Mouse (Mus musculus): ENCODE results near the gene Kiss1r. TPM values are rescaled to one million over a fixed set of nuclear protein-coding genes. Genes with fewer than 3 reads are reported as not detected.

The Kiss1r gene
- polyA plus RNA-seq, 1 experiment from 2014 or later: 0.45 TPM

GRCm38 (mm10) chr10:79925785-79926490 lies 9.2 kb downstream of the Kiss1r start:
- H3K4me3 ChIP-seq: peak overlapping the region; percentile 94
- peak overlapping the region; percentile 96 for H3K9ac ChIP-seq
- H3K4me2 ChIP-seq: peak overlapping the region; percentile 80
- H3K27ac ChIP-seq (ENCODE audit: poor library complexity, severe bottlenecking): peak overlapping the region; percentile 98
- peaks cover 29% of the 10 kb centered on the region for H3K27me3 ChIP-seq (replicated peaks)
- H3K4me1 ChIP-seq (replicated peaks): peaks cover 46% of the 10 kb centered on the region
- H3K9me3 ChIP-seq (replicated peaks): no peaks in the 10 kb centered on the region
- WGBS: 10% methylated on average over 14 of the region's 15 CpGs
- peaks cover 8% of the 10 kb centered on the region for H3K36me3 ChIP-seq
- ATAC-seq (ENCODE audit: insufficient number of reproducible peaks, low FRiP score): no peak

DNA sequence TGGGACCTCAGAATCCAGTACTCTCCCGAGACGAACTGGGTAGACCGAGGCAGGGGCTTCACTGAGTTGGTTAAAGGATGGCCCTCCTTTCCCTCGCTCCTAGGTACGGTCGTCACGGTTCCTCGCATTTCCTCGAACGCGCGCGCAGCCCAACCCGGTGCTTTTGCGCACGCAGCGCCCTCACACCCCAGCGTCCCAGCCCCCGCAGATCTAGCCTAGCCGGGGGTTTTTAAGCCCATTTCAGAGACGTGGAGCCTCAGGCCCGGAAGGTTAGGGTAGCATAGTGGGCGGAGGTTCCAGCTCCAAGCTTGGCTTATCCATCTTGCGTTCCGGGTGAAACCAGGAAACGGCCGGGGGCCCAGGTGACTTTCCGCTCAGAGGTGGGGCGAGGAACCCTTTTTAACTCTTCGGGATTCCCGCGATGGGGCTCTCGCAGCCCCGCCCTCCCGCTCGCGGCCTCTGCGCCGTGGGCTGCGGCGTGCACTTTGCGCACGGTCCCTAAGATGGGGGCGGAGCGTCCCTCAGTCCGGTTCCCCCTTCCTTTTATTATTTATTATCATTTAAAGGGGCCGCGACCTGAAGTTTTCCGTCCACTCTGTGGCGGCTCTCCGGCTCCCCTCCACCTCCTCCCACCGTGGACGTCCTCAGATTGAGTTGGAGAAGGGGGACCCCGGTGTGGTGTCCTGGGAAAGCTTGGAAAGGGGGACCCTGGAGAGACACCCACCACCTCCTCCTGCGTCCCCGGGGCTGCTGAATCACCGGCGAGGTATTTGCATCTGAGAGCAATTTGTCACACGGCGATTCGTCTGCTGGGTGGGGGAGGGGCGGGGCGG lies 9.9 kb downstream of the Kiss1r start, which contains the start of gene Arid3a:
Gene Arid3a (plus strand): TSS at position 553 of the 833 bp plus-strand sequence.
- ATAC-seq (ENCODE audit: insufficient number of reproducible peaks, low FRiP score): peak; percentile 84
- Histone ChIP-seq H3K4me3 (peak within 1 kb of the TSS; percentile 94), H3K27ac (ENCODE audit: poor library complexity, severe bottlenecking) (peak within 1 kb of the TSS; percentile 98), H3K27me3 (replicated peaks) (peaks cover 22% of the 10 kb centered on the region), H3K9me3 (replicated peaks) (no peaks in the 10 kb centered on the region), H3K9ac (peak within 1 kb of the TSS; percentile 96), H3K36me3 (peaks cover 16% of the 10 kb centered on the region), H3K4me1 (replicated peaks) (peaks cover 45% of the 10 kb centered on the region), H3K4me2 (peak within 1 kb of the TSS; percentile 80)
- under 1% methylated on average over 63 of the region's 63 CpGs for WGBS

GRCm38 (mm10) chr10:79927324-79928029 lies 10.7 kb downstream of the Kiss1r start:
- peak; percentile 51 for ATAC-seq (ENCODE audit: insufficient number of reproducible peaks, low FRiP score)
- Histone ChIP-seq H3K36me3 (peaks cover 23% of the 10 kb centered on the region), H3K27ac (ENCODE audit: poor library complexity, severe bottlenecking) (peak overlapping the region; percentile 98), H3K4me3 (peak overlapping the region; percentile 94), H3K4me2 (peak overlapping the region; percentile 80), H3K9ac (peak overlapping the region; percentile 96), H3K9me3 (replicated peaks) (no peaks in the 10 kb centered on the region), H3K27me3 (replicated peaks) (peaks cover 14% of the 10 kb centered on the region), H3K4me1 (replicated peaks) (peaks cover 50% of the 10 kb centered on the region)
- under 1% methylated on average over 52 of the region's 54 CpGs for WGBS

DNA sequence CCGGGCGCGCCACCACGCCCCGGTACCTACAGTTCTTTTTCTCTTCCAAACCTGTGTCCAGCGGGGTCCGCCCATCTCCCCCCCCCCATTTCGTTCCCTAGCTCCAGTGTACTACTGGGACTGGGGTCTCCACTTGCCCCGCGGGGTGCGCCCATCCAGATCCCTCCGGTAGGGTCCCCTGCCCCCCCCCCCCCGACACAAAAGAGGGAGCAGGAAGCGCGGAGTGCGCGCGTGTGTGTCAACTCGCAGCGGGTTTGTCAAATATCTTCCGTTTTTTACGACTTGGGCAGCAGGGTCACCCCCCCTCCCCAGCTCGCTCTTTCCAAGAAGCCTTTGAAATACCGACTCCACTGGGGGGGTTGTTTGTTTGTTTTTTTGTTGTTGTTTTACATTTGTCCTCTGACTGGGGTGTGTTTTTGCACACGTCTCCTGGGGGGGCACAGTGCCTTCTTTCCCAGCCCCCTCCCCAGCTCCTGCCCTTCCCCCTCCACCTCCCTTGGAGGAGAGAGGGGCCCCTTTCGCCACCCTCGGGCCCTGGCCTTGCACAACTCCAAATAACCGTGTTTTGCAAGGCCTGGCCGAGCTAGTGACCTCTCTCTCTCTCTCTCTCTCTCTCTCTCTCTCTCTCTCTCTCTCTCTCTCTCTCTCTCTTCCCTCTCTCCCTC lies 11.4 kb downstream of the Kiss1r start:
- under 1% methylated on average over 29 of the region's 29 CpGs for WGBS
- Histone ChIP-seq H3K36me3 (peaks cover 25% of the 10 kb centered on the region), H3K4me1 (replicated peaks) (peaks cover 57% of the 10 kb centered on the region), H3K9me3 (replicated peaks) (no peaks in the 10 kb centered on the region), H3K4me2 (peak overlapping the region; percentile 80), H3K9ac (peak overlapping the region; percentile 96), H3K27ac (ENCODE audit: poor library complexity, severe bottlenecking) (peak overlapping the region; percentile 98), H3K4me3 (peak overlapping the region; percentile 94), H3K27me3 (replicated peaks) (peaks cover 7% of the 10 kb centered on the region)
- ATAC-seq (ENCODE audit: insufficient number of reproducible peaks, low FRiP score): peak; percentile 7

DNA sequence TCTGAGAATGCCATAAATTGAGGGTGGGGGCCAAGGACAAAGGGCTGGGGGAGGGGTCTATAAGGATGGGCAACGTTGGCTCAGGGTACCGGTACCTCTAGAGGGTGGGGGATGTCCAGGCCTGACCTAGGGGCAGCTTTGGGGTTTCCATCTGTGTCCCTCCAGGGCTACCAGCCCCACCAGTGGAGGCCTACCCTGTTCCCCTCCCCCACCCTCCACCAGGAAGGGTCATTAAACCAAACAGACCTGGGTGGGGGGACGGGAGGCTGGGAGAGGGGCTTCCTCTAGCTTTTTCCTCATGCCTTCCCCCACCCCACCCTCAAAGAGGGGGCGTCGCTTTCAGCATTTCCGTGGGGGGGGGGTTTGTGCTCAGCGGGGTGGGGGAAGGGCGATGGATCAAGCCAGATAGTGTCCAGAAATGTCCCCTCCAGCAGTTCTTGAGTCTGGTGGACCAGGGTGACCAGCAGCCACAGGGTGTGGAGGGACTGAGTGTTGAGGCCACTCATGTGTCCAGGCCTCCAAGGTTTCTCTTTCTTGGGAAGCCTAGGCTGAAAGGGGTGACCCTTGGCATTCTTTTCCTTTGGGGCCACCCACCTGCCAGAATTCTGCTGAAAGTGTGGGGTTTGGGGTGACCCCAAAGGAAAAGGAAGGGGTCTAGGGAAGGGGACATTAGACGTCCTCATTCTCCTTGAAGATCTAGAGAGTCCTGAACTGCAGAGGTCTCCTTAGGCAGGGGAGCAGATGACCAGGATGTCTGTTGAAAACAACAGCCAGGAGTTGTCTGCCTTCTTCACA lies 12.3 kb downstream of the Kiss1r start:
- Histone ChIP-seq H3K27me3 (replicated peaks) (0 out of 2 replicates have a peak, but pooled peaks cover 2% of the 10 kb centered on the region), H3K9ac (peak overlapping the region; percentile 96), H3K4me2 (peak overlapping the region; percentile 80), H3K4me3 (peak overlapping the region; percentile 94), H3K9me3 (replicated peaks) (no peaks in the 10 kb centered on the region), H3K27ac (ENCODE audit: poor library complexity, severe bottlenecking) (peak overlapping the region; percentile 98), H3K4me1 (replicated peaks) (peaks cover 67% of the 10 kb centered on the region), H3K36me3 (peaks cover 34% of the 10 kb centered on the region)
- 22% methylated on average over 9 of the region's 9 CpGs for WGBS
- no peak for ATAC-seq (ENCODE audit: insufficient number of reproducible peaks, low FRiP score)

GRCm38 (mm10) chr10:79929967-79930825 lies 13.4 kb downstream of the Kiss1r start:
- Histone ChIP-seq H3K9ac (peak overlapping the region; percentile 96; the same call in 1 of the 2 replicates), H3K4me2 (peak overlapping the region; percentile 80; the same call in 1 of the 2 replicates), H3K4me1 (replicated peaks) (peaks cover 78% of the 10 kb centered on the region), H3K27ac (ENCODE audit: poor library complexity, severe bottlenecking) (peak overlapping the region; percentile 98), H3K4me3 (no peak overlapping the region), H3K27me3 (replicated peaks) (no peaks in the 10 kb centered on the region), H3K9me3 (replicated peaks) (no peaks in the 10 kb centered on the region), H3K36me3 (peaks cover 40% of the 10 kb centered on the region)
- 87% methylated on average over 18 of the region's 18 CpGs for WGBS
- ATAC-seq (ENCODE audit: insufficient number of reproducible peaks, low FRiP score): no peak

DNA sequence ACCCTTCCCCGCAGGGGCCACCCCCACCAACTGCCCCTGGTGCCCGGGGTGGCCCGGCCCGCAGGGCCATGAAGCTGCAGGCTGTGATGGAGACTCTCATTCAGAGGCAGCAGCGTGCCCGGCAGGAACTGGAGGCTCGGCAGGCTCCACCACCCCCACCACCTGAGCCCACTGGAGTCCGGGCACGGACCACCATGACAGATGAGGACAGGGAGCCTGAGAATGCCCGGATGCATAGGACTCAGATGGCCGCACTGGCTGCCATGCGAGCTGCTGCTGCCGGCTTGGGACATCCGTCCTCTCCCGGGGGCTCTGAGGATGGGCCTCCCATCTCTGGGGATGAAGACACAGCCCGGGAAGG lies 14.0 kb downstream of the Kiss1r start:
- no peak overlapping the region for H3K4me3 ChIP-seq
- H3K9ac ChIP-seq: no peak overlapping the region
- WGBS: 87% methylated on average over 16 of the region's 16 CpGs

DNA sequence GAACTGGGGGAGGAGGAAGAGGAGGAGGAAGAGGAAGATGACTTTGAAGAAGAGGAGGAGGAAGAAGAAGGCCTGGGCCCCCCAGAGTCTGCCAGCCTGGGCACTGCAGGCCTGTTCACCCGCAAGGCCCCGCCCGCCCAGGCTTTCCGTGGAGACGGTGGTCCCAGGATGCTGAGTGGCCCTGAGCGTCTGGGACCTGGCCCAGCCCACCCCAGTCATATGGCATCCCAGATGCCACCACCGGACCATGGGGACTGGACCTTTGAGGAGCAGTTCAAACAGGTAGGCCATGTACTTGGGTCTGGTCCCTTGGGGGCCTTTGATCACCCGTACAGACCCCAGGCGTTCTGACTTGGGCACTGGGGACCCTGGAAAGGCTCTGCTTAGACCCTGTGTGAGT lies 15.0 kb downstream of the Kiss1r start:
- 78% methylated on average over 9 of the region's 9 CpGs for WGBS
- H3K9ac ChIP-seq: no peak overlapping the region

More for the DNA sequence above, 14.0 kb downstream of the Kiss1r start:
- Histone ChIP-seq H3K4me2 (no peak overlapping the region), H3K27ac (ENCODE audit: poor library complexity, severe bottlenecking) (no peak overlapping the region), H3K27me3 (replicated peaks) (no peaks in the 10 kb centered on the region), H3K4me1 (replicated peaks) (peaks cover 80% of the 10 kb centered on the region), H3K9me3 (replicated peaks) (no peaks in the 10 kb centered on the region), H3K36me3 (peaks cover 43% of the 10 kb centered on the region)
- ATAC-seq (ENCODE audit: insufficient number of reproducible peaks, low FRiP score): no peak

GRCm38 (mm10) chr10:79932736-79933135 lies 16.0 kb downstream of the Kiss1r start:
- H3K4me2 ChIP-seq: peak overlapping the region; percentile 49

More for the DNA sequence above, 15.0 kb downstream of the Kiss1r start:
- Histone ChIP-seq H3K9me3 (replicated peaks) (no peaks in the 10 kb centered on the region), H3K4me3 (no peak overlapping the region), H3K36me3 (peaks cover 43% of the 10 kb centered on the region), H3K4me2 (peak overlapping the region; percentile 49; the same call in 1 of the 2 replicates), H3K4me1 (replicated peaks) (peaks cover 82% of the 10 kb centered on the region), H3K27ac (ENCODE audit: poor library complexity, severe bottlenecking) (no peak overlapping the region), H3K27me3 (replicated peaks) (no peaks in the 10 kb centered on the region)
- ATAC-seq (ENCODE audit: insufficient number of reproducible peaks, low FRiP score): no peak

More at GRCm38 (mm10) chr10:79932736-79933135, 16.0 kb downstream of the Kiss1r start:
- WGBS: 10% methylated on average over 8 of the region's 8 CpGs
- H3K27ac ChIP-seq (ENCODE audit: poor library complexity, severe bottlenecking): peak overlapping the region; percentile 75
- H3K27me3 ChIP-seq (replicated peaks): no peaks in the 10 kb centered on the region
- H3K4me3 ChIP-seq: 0 out of 2 replicates have a peak overlapping the region, but pooled peaks have one; percentile 4
- peaks cover 48% of the 10 kb centered on the region for H3K36me3 ChIP-seq
- peaks cover 91% of the 10 kb centered on the region for H3K4me1 ChIP-seq (replicated peaks)
- H3K9me3 ChIP-seq (replicated peaks): no peaks in the 10 kb centered on the region
- ATAC-seq (ENCODE audit: insufficient number of reproducible peaks, low FRiP score): peak; percentile 17; the same call in 1 of the 2 replicates
- peak overlapping the region; percentile 46 for H3K9ac ChIP-seq

Data from heart, embryonic 12.5 days (tissue).